8 mouse cellular contexts compared by ENCODE assay signal in genomic region chr16:44391877-44392548, GRCm38 (mm10). TPM values are rescaled to one million over a fixed set of nuclear protein-coding genes. Genes with fewer than 3 reads are reported as not detected.
DNase-seq lines count a peak whose midpoint lies in the region; ATAC-seq and TF ChIP-seq lines count a peak whose summit lies in the region.

No protein-coding gene starts in this region.

- peaks cover 35% of the 10 kb centered on the region for H3K36me3 ChIP-seq in midbrain, embryonic 10.5 days
- H3K36me3 ChIP-seq in midbrain, embryonic 15.5 days (replicated peaks), result no peaks in the 10 kb centered on the region
- H3K36me3 ChIP-seq in midbrain, embryonic 13.5 days, result peaks cover 25% of the 10 kb centered on the region

- DNase-seq in midbrain, embryonic 10.5 days (ENCODE audit: low spot score), result peak; percentile 54
- peak; percentile 60 for DNase-seq in adrenal gland, postnatal 25 days
- DNase-seq in left cerebral cortex, postnatal 10 days (ENCODE audit: extremely low spot score in 1 of 2, low spot score in 2 of 2), result peak; percentile 42 to 65
- DNase-seq in telencephalon, adult 2 months (ENCODE audit: low read depth, low spot score), result peak; percentile 80

- intact Hi-C loops in left cerebral cortex, postnatal 10 days (cut with DNase I), result no loop called here

- 41% methylated on average over 9 of the region's 9 CpGs for WGBS in midbrain, embryonic 10.5 days
- WGBS in midbrain, embryonic 15.5 days, result 37% methylated on average over 9 of the region's 9 CpGs
- WGBS in midbrain, embryonic 13.5 days, result 39% methylated on average over 9 of the region's 9 CpGs

- H3K9me3 ChIP-seq in midbrain, embryonic 10.5 days (replicated peaks), result peaks cover 7% of the 10 kb centered on the region; the same call in 1 of the 2 replicates
- no peaks in the 10 kb centered on the region for H3K9me3 ChIP-seq in midbrain, embryonic 15.5 days
- no peaks in the 10 kb centered on the region for H3K9me3 ChIP-seq in midbrain, embryonic 13.5 days

- H3K4me2 ChIP-seq in midbrain, embryonic 15.5 days, result no peak overlapping the region
- H3K4me2 ChIP-seq in midbrain, embryonic 13.5 days (replicated peaks), result peak overlapping the region; percentile 13; the same call in 1 of the 2 replicates

- H3K4me3 ChIP-seq in midbrain, embryonic 10.5 days, result no peak overlapping the region
- no peak overlapping the region for H3K4me3 ChIP-seq in midbrain, embryonic 15.5 days
- no peak overlapping the region for H3K4me3 ChIP-seq in embryonic fibroblast, embryonic 13.5 days (ENCODE audit: insufficient read depth, low read length)
- H3K4me3 ChIP-seq in midbrain, embryonic 13.5 days (replicated peaks), result no peak overlapping the region

- peak; percentile 92; the same call in 1 of the 2 replicates for TF ChIP-seq CTCF in embryonic fibroblast, embryonic 13.5 days (IDR thresholded peaks at IDR 0.05; ENCODE audit: borderline replicate concordance, insufficient read depth, low read length)

- peaks cover 16% of the 10 kb centered on the region for H3K4me1 ChIP-seq in midbrain, embryonic 10.5 days
- peaks cover 17% of the 10 kb centered on the region for H3K4me1 ChIP-seq in midbrain, embryonic 15.5 days
- H3K4me1 ChIP-seq in embryonic fibroblast, embryonic 13.5 days (ENCODE audit: control insufficient read depth, insufficient read depth, low read length), result no peaks in the 10 kb centered on the region
- H3K4me1 ChIP-seq in midbrain, embryonic 13.5 days (replicated peaks), result peaks cover 7% of the 10 kb centered on the region

- TF ChIP-seq POLR2A in embryonic fibroblast, embryonic 13.5 days (IDR thresholded peaks at IDR 0.05; ENCODE audit: low read depth, low read length), result no peak

- peaks cover 8% of the 10 kb centered on the region for H3K27me3 ChIP-seq in midbrain, embryonic 10.5 days (ENCODE audit: low read depth, poor library complexity, severe bottlenecking)
- H3K27me3 ChIP-seq in midbrain, embryonic 15.5 days (replicated peaks), result no peaks in the 10 kb centered on the region
- no peaks in the 10 kb centered on the region for H3K27me3 ChIP-seq in midbrain, embryonic 13.5 days

- no peak overlapping the region for H3K27ac ChIP-seq in midbrain, embryonic 10.5 days (replicated peaks)
- no peak overlapping the region for H3K27ac ChIP-seq in midbrain, embryonic 15.5 days
- H3K27ac ChIP-seq in embryonic fibroblast, embryonic 13.5 days (ENCODE audit: insufficient read depth, low read length), result 0 out of 2 replicates have a peak overlapping the region, but pooled peaks have one; percentile 14
- H3K27ac ChIP-seq in midbrain, embryonic 13.5 days, result no peak overlapping the region

- no peak for ATAC-seq in midbrain, embryonic 15.5 days (replicated peaks)
- peak; percentile 77 for ATAC-seq in inflammation-experienced regulatory T-cells, adult 6 months
- ATAC-seq in midbrain, embryonic 13.5 days, result no peak

- no peak overlapping the region for H3K9ac ChIP-seq in midbrain, embryonic 15.5 days
- H3K9ac ChIP-seq in midbrain, embryonic 13.5 days (replicated peaks), result no peak overlapping the region

RNA-seq across cellular contexts. Expression of gene Cfap44, which starts 2.6 kb away (rescaled TPM):
- 0.84 and 1.0 TPM in 2 replicates for polyA plus RNA-seq in midbrain, embryonic 10.5 days (2016; fragmentation: Nextera tagmentation; extraction: Ambion mirVana)
- polyA plus RNA-seq in midbrain, embryonic 15.5 days (2015; fragmentation: Nextera tagmentation; extraction: Ambion mirVana), result 6.3 TPM in 2 replicates
- 1.9 and 5.3 TPM in 2 replicates for total RNA-seq in adrenal gland, postnatal 25 days (2021)
- polyA plus RNA-seq in embryonic fibroblast, embryonic 13.5 days (2011; ENCODE audit: insufficient read length, low read depth, missing spikeins), result not detected in 2 replicates
- not detected for polyA plus RNA-seq in inflammation-experienced regulatory T-cells, adult 6 months (2017; shearing (Covaris generic))
- 1 to 10 TPM; 6.5 to 8.6 TPM for total RNA-seq in left cerebral cortex, postnatal 10 days (2021)
- 2.9 and 4.2 TPM in 2 replicates for polyA plus RNA-seq in midbrain, embryonic 13.5 days (2015; fragmentation: Nextera tagmentation; extraction: Ambion mirVana)

RNA-seq across cellular contexts. Expression of gene Spice1, which starts 45.1 kb away (rescaled TPM):
- polyA plus RNA-seq in midbrain, embryonic 10.5 days (2016; fragmentation: Nextera tagmentation; extraction: Ambion mirVana), result 34.1 and 35.8 TPM in 2 replicates
- 13.3 and 14.8 TPM in 2 replicates for polyA plus RNA-seq in midbrain, embryonic 15.5 days (2015; fragmentation: Nextera tagmentation; extraction: Ambion mirVana)
- total RNA-seq in adrenal gland, postnatal 25 days (2021), result 28.1 and 37.5 TPM in 2 replicates
- polyA plus RNA-seq in embryonic fibroblast, embryonic 13.5 days (2011; ENCODE audit: insufficient read length, low read depth, missing spikeins), result 22.2 and 25.4 TPM in 2 replicates
- 10 to 100 TPM; 22.2 to 25.8 (median 25.3) TPM for polyA plus RNA-seq in inflammation-experienced regulatory T-cells, adult 6 months (2017; shearing (Covaris generic))
- total RNA-seq in left cerebral cortex, postnatal 10 days (2021), result 10 to 100 TPM; 12.6 to 12.9 TPM
- polyA plus RNA-seq in midbrain, embryonic 13.5 days (2015; fragmentation: Nextera tagmentation; extraction: Ambion mirVana), result 14.9 and 15.5 TPM in 2 replicates

RNA-seq across cellular contexts. Expression of gene Sidt1, which starts 59.0 kb away (rescaled TPM):
- 0.05 and 0.10 TPM in 2 replicates for polyA plus RNA-seq in midbrain, embryonic 10.5 days (2016; fragmentation: Nextera tagmentation; extraction: Ambion mirVana)
- polyA plus RNA-seq in midbrain, embryonic 15.5 days (2015; fragmentation: Nextera tagmentation; extraction: Ambion mirVana), result 12.3 and 14.3 TPM in 2 replicates
- 9.3 and 12.8 TPM in 2 replicates for total RNA-seq in adrenal gland, postnatal 25 days (2021)
- polyA plus RNA-seq in embryonic fibroblast, embryonic 13.5 days (2011; ENCODE audit: insufficient read length, low read depth, missing spikeins), result not detected in 2 replicates
- polyA plus RNA-seq in inflammation-experienced regulatory T-cells, adult 6 months (2017; shearing (Covaris generic)), result 10 to 100 TPM; 26.2 to 29.9 (median 29.5) TPM
- 10 to 100 TPM; 39.9 to 49.1 TPM for total RNA-seq in left cerebral cortex, postnatal 10 days (2021)
- 3.3 and 3.5 TPM in 2 replicates for polyA plus RNA-seq in midbrain, embryonic 13.5 days (2015; fragmentation: Nextera tagmentation; extraction: Ambion mirVana)
